Mouse (Mus musculus) erythroblast, embryonic 14.5 days (primary cell): ENCODE data around the gene Ago1.

Experiments
- GATA1 ChIP-seq: IDR thresholded peaks from 2 replicates; pipeline ENCODE4 v1.6.1; 2012; ENCODE audit warnings: low read length, inconsistent platforms, mixed read lengths
- TAL1 ChIP-seq: IDR thresholded peaks from 3 replicates; pipeline ENCODE4 v1.6.1; 2012; ENCODE audit warnings: low read length, inconsistent platforms, mixed read lengths

GRCm38 (mm10) chr4:126502141-126502976 is 34.0 kb upstream of the Ago1 start:
- TF ChIP-seq TAL1 (no peak), GATA1 (no peak)
